Mouse (Mus musculus) liver, postnatal 0 days (tissue): Measurements from ENCODE around the gene Lamp3.
"Not testable (repeated sequence)": the region's sequence is repeated elsewhere in the genome, so short reads cannot be mapped to it uniquely, and the experiment has no call there.

Source experiments
- CTCF ChIP-seq: sonication (generic); IDR thresholded peaks from 2 replicates; pipeline ENCODE4 v1.5.1; 2016; ENCODE audit warnings: antibody characterized with exemption, low read depth
- EP300 ChIP-seq: IDR thresholded peaks from 2 replicates; pipeline ENCODE4 v1.6.1; 2016; ENCODE audit warnings: antibody characterized with exemption, low read depth, mild to moderate bottlenecking

GRCm38 (mm10) chr16:19611782-19612181 is 94.4 kb downstream of the Lamp3 start, which contains the start of gene Olfr170:
- not testable (repeated sequence) for TF ChIP-seq CTCF, EP300
